Mouse (Mus musculus) ES-Bruce4 (cell line): Measurements from ENCODE around the gene Lmf2. TPM values are rescaled to one million over a fixed set of nuclear protein-coding genes. Genes with fewer than 3 reads are reported as not detected.

Source experiments
- H3K27ac ChIP-seq: 2 replicates; pipeline ENCODE4 v1.5.1; 2012; ENCODE audit warnings: low read length, inconsistent platforms; ENCODE audit not compliant: insufficient read depth
- H3K27me3 ChIP-seq: 2 replicates; pipeline ENCODE4 v1.6.1; 2012; ENCODE audit warnings: mild to moderate bottlenecking, low read length, inconsistent platforms; ENCODE audit not compliant: control insufficient read depth, poor library complexity, insufficient read depth, severe bottlenecking
- H3K36me3 ChIP-seq: 2 replicates; pipeline ENCODE4 v1.6.1; 2012; ENCODE audit warnings: inconsistent platforms, mild to moderate bottlenecking, low read length, moderate library complexity; ENCODE audit not compliant: control insufficient read depth, poor library complexity, insufficient read depth, severe bottlenecking
- H3K4me1 ChIP-seq: one replicate; pipeline ENCODE4 v1.8.1; 2011; ENCODE audit warnings: low read length; ENCODE audit not compliant: control insufficient read depth, insufficient read depth
- H3K4me3 ChIP-seq: 2 replicates; pipeline ENCODE4 v1.5.1; 2011; ENCODE audit warnings: low read depth, mild to moderate bottlenecking, low read length
- H3K9ac ChIP-seq: 2 replicates; pipeline ENCODE4 v1.6.1; 2012; ENCODE audit warnings: low read depth, mild to moderate bottlenecking, inconsistent platforms; ENCODE audit not compliant: poor library complexity, severe bottlenecking
- H3K9me3 ChIP-seq: replicated peaks from 2 replicates; pipeline ENCODE4 v1.6.1; 2012; ENCODE audit warnings: mild to moderate bottlenecking, low read length, inconsistent platforms; ENCODE audit not compliant: control insufficient read depth, poor library complexity, insufficient read depth, severe bottlenecking
- CTCF ChIP-seq: IDR thresholded peaks from one replicate; pipeline ENCODE4 v1.8.1; 2011; ENCODE audit warnings: low read depth, low read length
- EP300 ChIP-seq: IDR thresholded peaks from 2 replicates; pipeline ENCODE4 v1.6.1; 2011; ENCODE audit warnings: low read depth, low read length; ENCODE audit not compliant: insufficient read depth
- POLR2A ChIP-seq: IDR thresholded peaks from one replicate; pipeline ENCODE4 v1.8.1; 2011; ENCODE audit warnings: low read length; ENCODE audit not compliant: insufficient read depth
- polyA plus RNA-seq: library from polyadenylated mRNA; stranded (reverse); fragments of >200 nt; gene quantifications from 2 replicates; pipeline ENCODE4 v1.2.4, GENCODE M21; 2011; ENCODE audit warnings: low read depth; ENCODE audit not compliant: missing spikeins, insufficient read depth, insufficient read length

The Lmf2 gene
- polyA plus RNA-seq = 41.4 and 42.1 TPM in 2 replicates

DNA sequence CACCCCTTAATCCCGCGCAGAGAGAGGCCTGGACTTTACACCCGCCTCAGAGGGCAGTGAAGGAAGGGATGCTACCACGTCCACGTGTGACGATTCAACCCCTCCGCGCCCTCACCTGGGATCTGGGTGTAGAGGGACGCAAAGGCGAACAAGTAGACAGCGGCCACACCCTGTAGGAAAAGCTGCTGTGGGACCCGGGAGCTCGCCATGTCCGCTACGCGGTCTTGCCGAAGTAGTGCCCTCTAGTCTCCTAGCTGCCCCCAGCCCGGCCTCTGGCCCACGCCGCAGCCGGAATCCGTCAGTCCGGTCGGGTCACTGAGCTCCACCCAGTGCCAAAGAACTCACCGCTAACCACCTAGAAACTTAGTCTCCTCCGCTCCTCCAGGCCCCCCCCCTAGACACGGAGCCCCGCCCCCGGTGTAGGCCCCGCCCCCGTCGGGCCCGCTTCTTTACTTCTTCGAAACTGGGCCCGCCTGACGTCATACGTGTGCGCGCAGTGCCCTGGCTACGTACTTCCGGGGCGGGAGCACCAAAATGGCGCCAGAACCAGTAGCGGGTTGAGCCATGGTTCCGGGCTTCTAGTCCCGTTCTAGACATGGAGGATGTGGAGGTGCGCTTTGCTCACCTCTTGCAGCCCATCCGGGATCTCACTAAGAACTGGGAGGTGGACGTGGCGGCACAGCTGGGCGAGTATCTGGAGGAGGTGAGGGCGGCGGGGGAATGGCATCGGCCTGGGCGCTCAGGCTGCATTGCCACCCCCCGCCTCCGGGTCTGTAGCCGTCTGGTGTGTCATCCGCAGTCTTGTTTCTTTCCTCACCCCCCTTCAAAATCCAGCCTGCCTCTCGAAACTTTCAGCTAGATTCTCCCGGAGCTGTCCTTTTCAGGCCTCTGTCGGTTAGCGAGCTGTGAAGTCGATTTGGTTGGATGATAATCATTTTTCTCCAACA lies at the start of gene Lmf2, which contains the start of gene Ncaph2:
Gene Lmf2, minus strand, starts transcription at position 419 of the 947 bp plus-strand sequence.
Gene Ncaph2, plus strand, starts transcription at position 479 of the 947 bp plus-strand sequence.
- H3K4me1 ChIP-seq = peaks cover 2% of the 10 kb centered on the region
- H3K9ac ChIP-seq = peak within 1 kb of the TSS; percentile 84
- H3K4me3 ChIP-seq = peak within 1 kb of the TSS; percentile 98
- no peaks in the 10 kb centered on the region for H3K27me3 ChIP-seq
- no peak for TF ChIP-seq CTCF
- no peak for TF ChIP-seq EP300
- TF ChIP-seq POLR2A = peak; percentile 13
- H3K36me3 ChIP-seq = peaks cover 13% of the 10 kb centered on the region
- H3K9me3 ChIP-seq = no peaks in the 10 kb centered on the region
- peak within 1 kb of the TSS; percentile 67 for H3K27ac ChIP-seq

DNA sequence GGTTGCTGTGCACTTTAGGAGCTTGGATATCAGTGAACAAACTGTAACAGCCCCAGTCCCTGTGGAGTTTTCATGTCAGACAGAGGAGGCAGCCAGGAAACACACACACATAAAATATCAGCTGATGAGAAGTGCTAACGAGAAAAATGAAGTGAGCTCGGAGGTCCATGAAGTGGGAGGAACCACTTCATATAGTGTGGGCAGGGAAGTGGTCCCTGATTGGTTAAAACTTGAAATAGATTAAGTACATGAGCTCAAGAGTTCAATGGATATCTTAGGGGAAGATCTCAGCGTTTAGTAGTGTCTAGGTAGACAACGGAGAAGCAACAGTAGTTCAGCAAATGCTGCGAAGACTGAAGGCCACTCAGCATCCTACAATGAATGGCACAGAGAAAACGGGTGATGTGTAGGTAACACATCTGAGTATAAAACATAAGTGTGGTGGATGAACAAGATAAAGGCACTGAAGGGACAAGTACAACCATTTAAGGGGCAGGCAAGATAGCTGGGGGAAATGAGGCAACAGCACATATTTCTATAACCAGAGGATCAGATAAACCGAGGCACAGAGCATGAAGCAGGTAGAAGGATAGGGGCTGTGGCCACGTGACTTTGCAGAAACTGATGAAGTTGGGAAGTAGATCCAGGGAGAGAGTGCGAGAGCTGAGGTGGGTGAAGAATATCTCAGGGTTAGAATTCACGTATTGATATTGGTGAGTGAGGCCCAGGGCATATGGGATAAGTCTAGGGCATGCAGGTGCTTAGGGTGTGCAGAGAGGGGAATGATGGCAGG lies 49.6 kb upstream of the Lmf2 start:
- no peaks in the 10 kb centered on the region for H3K27me3 ChIP-seq
- no peak overlapping the region for H3K9ac ChIP-seq
- no peaks in the 10 kb centered on the region for H3K4me1 ChIP-seq
- H3K9me3 ChIP-seq = no peaks in the 10 kb centered on the region
- H3K36me3 ChIP-seq = no peaks in the 10 kb centered on the region
- TF ChIP-seq EP300 (no peak), POLR2A (no peak), CTCF (no peak)
- H3K27ac ChIP-seq = no peak overlapping the region
- no peak overlapping the region for H3K4me3 ChIP-seq

DNA sequence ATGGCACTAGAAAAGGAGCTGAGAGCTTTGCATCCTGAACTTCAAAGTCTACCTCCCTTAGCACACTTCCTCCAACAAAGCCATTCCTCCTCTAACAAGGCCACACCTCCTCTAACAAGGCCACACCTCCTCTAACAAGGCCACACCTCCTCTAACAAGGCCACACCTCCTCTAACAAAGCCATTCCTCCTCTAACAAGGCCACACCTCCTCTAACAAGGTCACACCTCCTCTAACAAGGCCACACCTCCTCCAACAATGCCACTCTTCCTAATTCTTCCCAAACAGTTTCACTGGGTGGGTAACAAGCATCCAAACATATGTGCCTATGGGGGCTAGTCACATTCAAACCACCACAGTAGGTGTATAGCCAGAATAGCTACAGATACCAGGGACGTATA lies 47.0 kb upstream of the Lmf2 start:
- Histone ChIP-seq H3K27me3 (no peaks in the 10 kb centered on the region), H3K9ac (no peak overlapping the region), H3K27ac (no peak overlapping the region), H3K4me1 (peaks cover 2% of the 10 kb centered on the region), H3K9me3 (no peaks in the 10 kb centered on the region), H3K4me3 (no peak overlapping the region), H3K36me3 (no peaks in the 10 kb centered on the region)
- TF ChIP-seq CTCF (no peak), EP300 (no peak), POLR2A (no peak)

DNA sequence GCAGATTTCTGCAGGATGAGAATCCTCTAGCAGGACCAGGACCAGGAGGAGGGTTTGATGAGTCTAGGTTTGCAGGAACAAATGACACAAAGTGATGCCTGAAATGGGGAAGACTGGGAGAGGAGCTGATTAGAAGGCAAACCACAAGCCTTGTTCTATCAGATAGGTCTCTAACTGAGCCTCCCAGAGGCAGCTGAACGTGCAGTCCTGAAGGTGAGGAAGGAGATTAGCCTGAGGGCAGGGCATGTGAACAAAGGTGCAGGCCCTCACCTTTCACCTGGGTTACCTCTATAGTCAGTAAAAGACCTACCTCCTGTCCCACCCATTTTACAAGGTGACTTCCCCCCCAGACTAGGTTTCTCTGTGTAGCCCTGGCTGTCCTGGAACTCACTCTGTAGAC lies 44.3 kb upstream of the Lmf2 start:
- Histone ChIP-seq H3K4me3 (no peak overlapping the region), H3K9ac (no peak overlapping the region), H3K36me3 (no peaks in the 10 kb centered on the region), H3K4me1 (peaks cover 2% of the 10 kb centered on the region), H3K27me3 (no peaks in the 10 kb centered on the region), H3K27ac (no peak overlapping the region), H3K9me3 (no peaks in the 10 kb centered on the region)
- TF ChIP-seq CTCF (no peak), EP300 (peak; percentile 90)

DNA sequence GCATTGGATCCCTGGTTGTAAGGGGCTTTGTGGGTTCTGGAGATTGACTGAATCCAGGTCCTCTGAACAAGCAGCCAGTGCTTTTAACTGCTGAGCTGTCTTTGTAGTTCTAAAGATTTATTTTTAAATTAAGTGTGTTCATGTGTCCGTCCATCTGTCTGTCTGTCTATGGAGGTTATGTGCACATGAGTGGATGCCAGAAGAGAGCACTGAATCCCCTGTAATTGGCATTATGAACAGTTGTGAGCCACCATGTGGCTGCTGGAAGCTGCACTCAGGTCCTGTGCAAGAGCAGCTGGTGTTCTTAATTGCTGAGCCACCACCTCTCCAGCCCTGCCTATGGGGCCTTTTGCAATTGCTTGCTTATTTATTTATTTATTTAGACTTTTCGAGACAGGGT lies 42.7 kb upstream of the Lmf2 start:
- Histone ChIP-seq H3K9me3 (no peaks in the 10 kb centered on the region), H3K27ac (no peak overlapping the region), H3K9ac (no peak overlapping the region), H3K4me3 (no peak overlapping the region), H3K27me3 (no peaks in the 10 kb centered on the region), H3K4me1 (peaks cover 2% of the 10 kb centered on the region), H3K36me3 (no peaks in the 10 kb centered on the region)
- TF ChIP-seq CTCF (no peak), POLR2A (no peak), EP300 (no peak)

DNA sequence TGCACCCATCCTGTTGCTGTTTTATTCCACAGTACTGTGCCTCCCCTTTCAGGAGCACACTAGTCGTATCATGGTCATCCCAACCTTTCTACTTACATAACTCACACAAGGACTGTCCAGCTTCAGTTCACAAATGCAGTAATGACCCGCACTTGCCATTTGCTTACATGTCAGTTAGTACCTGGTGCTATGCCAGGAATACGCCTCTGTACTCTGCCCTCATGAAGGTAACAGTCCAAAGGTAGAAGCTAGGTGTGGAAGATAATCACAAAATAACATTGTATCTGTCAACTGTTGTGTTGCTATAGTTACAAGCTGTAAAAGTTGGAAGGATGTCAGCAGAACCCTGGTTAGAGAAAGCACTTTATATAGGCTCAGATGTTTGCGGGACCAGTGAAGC lies 41.4 kb upstream of the Lmf2 start:
- Histone ChIP-seq H3K4me1 (peaks cover 2% of the 10 kb centered on the region), H3K9ac (no peak overlapping the region), H3K4me3 (no peak overlapping the region), H3K27ac (no peak overlapping the region), H3K36me3 (no peaks in the 10 kb centered on the region), H3K27me3 (no peaks in the 10 kb centered on the region), H3K9me3 (no peaks in the 10 kb centered on the region)
- TF ChIP-seq EP300 = no peak
- TF ChIP-seq CTCF = no peak
- TF ChIP-seq POLR2A = no peak
